Mouse (Mus musculus) kidney, adult 2 months (tissue): ENCODE results near the gene Odr4. TPM values are rescaled to one million over a fixed set of nuclear protein-coding genes. Genes with fewer than 3 reads are reported as not detected.

Experiments
- DNase-seq: peaks from one replicate; pipeline ENCODE4 v3.0.0; 2021
- H3K27ac ChIP-seq: fragments of 200-500 bp; 2 replicates; pipeline ENCODE4 v1.5.1; 2012; ENCODE audit warnings: low read depth, low read length, control low read depth, inconsistent platforms; ENCODE audit not compliant: insufficient read depth
- H3K27me3 ChIP-seq: fragments of 200-500 bp; replicated peaks from 2 replicates; pipeline ENCODE4 v1.6.1; 2012; ENCODE audit warnings: mild to moderate bottlenecking, moderate library complexity, low read length, inconsistent platforms; ENCODE audit not compliant: control insufficient read depth, insufficient read depth
- H3K36me3 ChIP-seq: fragments of 200-500 bp; 2 replicates; pipeline ENCODE4 v1.6.1; 2012; ENCODE audit warnings: mild to moderate bottlenecking, moderate library complexity, low read length, inconsistent platforms; ENCODE audit not compliant: control insufficient read depth, insufficient read depth
- H3K4me1 ChIP-seq: fragments of 200-500 bp; 2 replicates; pipeline ENCODE4 v1.6.1; 2011; ENCODE audit warnings: low read length; ENCODE audit not compliant: control insufficient read depth, insufficient read depth
- H3K4me3 ChIP-seq: fragments of 200-500 bp; 2 replicates; pipeline ENCODE4 v1.5.1; 2011; ENCODE audit warnings: mild to moderate bottlenecking, low read depth, low read length, control low read depth; ENCODE audit not compliant: insufficient read depth
- CTCF ChIP-seq: fragments of 200-500 bp; conservative IDR thresholded peaks from 2 replicates; pipeline ENCODE4 v1.5.1; 2011; ENCODE audit warnings: low read depth, mild to moderate bottlenecking, control low read depth, low read length, moderate library complexity, mixed read lengths; ENCODE audit not compliant: insufficient read depth, insufficient read length
- POLR2A ChIP-seq: fragments of 200-500 bp; IDR thresholded peaks from one replicate; pipeline ENCODE4 v1.6.1; 2011; ENCODE audit warnings: low read depth, low read length, control low read depth
- WGBS: fragments of 180-500 bp; shearing (Covaris S2); methylation state at CpG from one replicate; pipeline ENCODE4 v1.1.7; 2018; 5-methylcytosine and 5-hydroxymethylcytosine counted together
- polyA plus RNA-seq: library from polyadenylated mRNA; depleted of rRNA; stranded (reverse); fragments of >200 nt; gene quantifications from 2 replicates; pipeline ENCODE4 v1.2.3, GENCODE M21; 2012; rRNA removed

Gene Odr4
- 7.7 and 11.2 TPM in 2 replicates for polyA plus RNA-seq

- under 1% methylated on average over 76 of the region's 76 CpGs for WGBS
- peak; percentile 59 for TF ChIP-seq CTCF
- no peak for TF ChIP-seq POLR2A
- DNase-seq = peak; percentile 99
- Histone ChIP-seq H3K4me1 (no peaks in the 10 kb centered on the region; the same call in 1 of the 2 replicates), H3K27me3 (no peaks in the 10 kb centered on the region), H3K4me3 (peak within 1 kb of the TSS; percentile 88), H3K27ac (peak within 1 kb of the TSS; percentile 97), H3K36me3 (peaks cover 1% of the 10 kb centered on the region; the same call in 1 of the 2 replicates)
Measured at GRCm38 (mm10) chr1:150392638-150393487, at the start of gene Odr4, which contains the start of gene Tpr. Gene Odr4, minus strand, starts transcription at chr1:150393080. Gene Tpr, plus strand, starts transcription at chr1:150392838.

- TF ChIP-seq CTCF (no peak), POLR2A (no peak)
- Histone ChIP-seq H3K4me3 (no peak overlapping the region), H3K27ac (no peak overlapping the region), H3K36me3 (peaks cover 12% of the 10 kb centered on the region), H3K27me3 (no peaks in the 10 kb centered on the region), H3K4me1 (no peaks in the 10 kb centered on the region)
- no peak for DNase-seq
- 67% methylated on average over 4 of the region's 4 CpGs for WGBS
Measured at GRCm38 (mm10) chr1:150441731-150442130, 48.9 kb upstream of the Odr4 start.

GRCm38 (mm10) chr1:150438641-150439040 is 45.8 kb upstream of the Odr4 start:
- 83% methylated on average over 3 of the region's 3 CpGs for WGBS
- Histone ChIP-seq H3K27ac (no peak overlapping the region), H3K27me3 (no peaks in the 10 kb centered on the region), H3K4me3 (no peak overlapping the region), H3K4me1 (no peaks in the 10 kb centered on the region), H3K36me3 (peaks cover 15% of the 10 kb centered on the region)
- TF ChIP-seq POLR2A (no peak), CTCF (no peak)
- no peak for DNase-seq

- H3K4me3 ChIP-seq = no peak overlapping the region
- WGBS = 81% methylated on average over 3 of the region's 3 CpGs
Measured at GRCm38 (mm10) chr1:150426216-150426615, 33.3 kb upstream of the Odr4 start.

GRCm38 (mm10) chr1:150425665-150426064 is 32.8 kb upstream of the Odr4 start:
- 51% methylated on average over 9 of the region's 9 CpGs for WGBS
- Histone ChIP-seq H3K4me3 (no peak overlapping the region), H3K27me3 (no peaks in the 10 kb centered on the region), H3K36me3 (peaks cover 25% of the 10 kb centered on the region), H3K27ac (no peak overlapping the region), H3K4me1 (no peaks in the 10 kb centered on the region)
- DNase-seq = peak; percentile 83
- TF ChIP-seq POLR2A (no peak), CTCF (no peak)

More at GRCm38 (mm10) chr1:150426216-150426615, 33.3 kb upstream of the Odr4 start:
- Histone ChIP-seq H3K27me3 (no peaks in the 10 kb centered on the region), H3K36me3 (peaks cover 27% of the 10 kb centered on the region), H3K4me1 (no peaks in the 10 kb centered on the region), H3K27ac (no peak overlapping the region)
- TF ChIP-seq CTCF (no peak), POLR2A (no peak)
- no peak for DNase-seq

GRCm38 (mm10) chr1:150418426-150418825 is 25.5 kb upstream of the Odr4 start:
- no peak for TF ChIP-seq CTCF
- no peak for TF ChIP-seq POLR2A
- H3K4me3 ChIP-seq = no peak overlapping the region
- H3K27ac ChIP-seq = no peak overlapping the region
- DNase-seq = peak; percentile 65
- WGBS = 54% methylated on average over 4 of the region's 4 CpGs
- H3K27me3 ChIP-seq = no peaks in the 10 kb centered on the region
- peaks cover 30% of the 10 kb centered on the region for H3K36me3 ChIP-seq
- H3K4me1 ChIP-seq = peaks cover 7% of the 10 kb centered on the region

GRCm38 (mm10) chr1:150416006-150416405 is 23.1 kb upstream of the Odr4 start:
- 90% methylated on average over 3 of the region's 3 CpGs for WGBS
- peaks cover 7% of the 10 kb centered on the region for H3K4me1 ChIP-seq
- peaks cover 27% of the 10 kb centered on the region for H3K36me3 ChIP-seq
- no peak overlapping the region for H3K4me3 ChIP-seq
- no peaks in the 10 kb centered on the region for H3K27me3 ChIP-seq
- TF ChIP-seq POLR2A = no peak
- no peak for TF ChIP-seq CTCF
- no peak for DNase-seq
- no peak overlapping the region for H3K27ac ChIP-seq
